Mouse (Mus musculus): ENCODE measurements around the gene 2900026A02Rik.
"Not testable (repeated sequence)": the region's sequence is repeated elsewhere in the genome, so short reads cannot be mapped to it uniquely, and the experiment has no call there.

Gene 2900026A02Rik

DNA sequence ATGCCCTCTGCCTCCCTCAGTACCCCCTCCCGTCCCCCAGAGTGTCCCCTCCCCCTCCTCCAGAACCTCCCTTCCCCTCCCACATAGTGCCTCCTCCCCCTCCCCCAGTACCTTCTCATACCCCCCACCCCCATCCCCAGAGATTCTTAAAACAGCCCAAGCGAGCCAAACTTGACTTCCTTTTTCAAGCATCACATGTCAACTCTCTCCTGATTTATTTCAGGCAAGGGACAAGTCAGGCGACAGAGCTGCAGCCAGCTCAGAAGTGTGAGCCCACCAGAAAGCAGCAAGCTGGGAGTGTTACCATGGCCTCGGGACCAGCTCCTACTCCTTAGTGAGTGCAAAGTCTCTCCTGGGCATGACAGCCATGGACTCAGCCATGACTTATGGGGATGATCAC lies 109.7 kb downstream of the 2900026A02Rik start:
- POLR2A ChIA-PET, result interaction anchor here in 3 of 4 experiments (0.6 to 0.9 kb wide), 6 partner anchors 11 to 1274 kb away, joined by 3 to 5 read pairs (median 3); no protein-coding TSS in a partner anchor
- CTCF ChIA-PET, result interaction anchor here in 3 of 4 experiments (0.7 to 1.9 kb wide), 6 partner anchors 12 to 115 kb away, joined by 3 to 10 read pairs (median 4); partner anchors contain the start of gene Tmem211 (in 1 of the 3)

DNA sequence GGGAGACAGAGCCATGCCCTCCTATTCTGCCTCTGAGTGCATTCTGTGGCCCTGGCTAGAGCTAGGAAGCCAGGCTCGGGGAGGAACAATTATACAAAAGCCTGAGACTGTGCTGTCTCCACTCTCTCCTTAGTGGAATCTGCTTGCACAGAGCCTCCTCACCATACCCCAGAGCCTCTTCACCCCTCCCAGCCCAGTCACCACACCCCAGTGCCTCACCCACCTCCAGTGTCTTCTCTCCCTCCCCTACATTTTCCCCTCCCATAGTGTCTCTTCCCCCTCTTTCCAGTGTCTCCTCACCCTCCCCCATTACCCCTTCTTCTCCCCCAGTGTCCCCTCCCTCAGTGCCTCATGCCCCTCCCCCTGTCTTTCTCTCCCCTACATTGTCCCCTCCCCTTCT lies 110.1 kb downstream of the 2900026A02Rik start:
- POLR2A ChIA-PET, result interaction anchor here in 2 of 4 experiments (0.6 to 0.9 kb wide), 4 partner anchors 44 to 1274 kb away, joined by 3 read pairs; no protein-coding TSS in a partner anchor
- CTCF ChIA-PET, result interaction anchor here in 3 of 4 experiments (0.6 to 1.9 kb wide), 6 partner anchors 11 to 116 kb away, joined by 3 to 9 read pairs (median 3); partner anchors contain the start of gene Tmem211 (in 1 of the 3)

DNA sequence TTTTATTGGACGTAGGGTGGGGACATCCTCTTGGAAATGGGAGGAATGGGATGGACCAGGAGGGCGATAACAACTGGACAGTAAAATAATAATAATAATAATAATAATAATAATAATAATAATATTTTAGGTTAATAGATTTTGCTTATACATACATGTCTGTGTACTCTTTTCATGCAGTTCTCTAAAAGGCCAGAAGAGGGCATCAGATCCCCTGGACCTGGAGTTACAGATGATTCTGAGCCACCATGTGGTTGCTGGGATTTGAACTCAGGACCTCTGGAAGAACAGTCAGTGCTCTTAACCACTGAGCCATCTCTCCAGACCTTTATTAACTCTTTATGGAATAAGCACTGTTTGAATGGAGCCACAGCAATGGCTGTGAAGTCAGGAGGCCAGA lies 111.4 kb downstream of the 2900026A02Rik start:
- CTCF ChIA-PET, result interaction anchor here (0.7 to 2.7 kb wide), 9 partner anchors 10 to 60 kb away, joined by 3 to 12 read pairs (median 4); no protein-coding TSS in a partner anchor
- POLR2A ChIA-PET, result not testable (repeated sequence)

DNA sequence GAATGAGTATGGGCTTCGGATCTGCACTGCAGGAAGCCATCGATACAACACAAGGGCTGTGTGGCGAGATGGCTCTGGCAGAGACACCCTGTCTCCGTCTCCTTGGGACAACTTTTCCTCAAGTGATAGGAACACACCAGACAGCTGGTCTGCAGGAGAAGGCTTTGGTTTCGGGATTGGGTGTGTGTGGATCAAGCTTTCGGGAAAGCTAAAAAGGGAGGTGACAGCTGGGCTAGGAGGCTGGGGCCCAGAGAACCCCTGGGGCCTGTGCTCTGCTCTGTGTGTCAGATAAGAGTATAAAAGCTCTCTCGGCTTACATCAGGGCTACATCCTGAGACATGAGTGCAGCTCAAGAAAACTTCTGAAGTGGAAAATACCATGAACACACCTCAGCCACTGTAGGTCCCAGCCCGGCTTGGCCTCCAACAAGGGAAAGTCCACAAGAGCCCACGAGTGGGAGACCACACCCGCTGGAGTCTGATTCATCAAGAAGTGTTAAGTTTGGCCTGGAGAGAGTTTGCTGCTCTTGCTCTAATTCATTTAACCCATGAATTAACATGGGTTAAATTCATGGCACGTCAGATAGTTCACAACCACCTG lies 112.8 kb downstream of the 2900026A02Rik start:
- CTCF ChIA-PET, result interaction anchor here (0.6 to 2.7 kb wide), 23 partner anchors 9 to 118 kb away, joined by 3 to 19 read pairs (median 4); partner anchors contain the start of gene Tmem211 (in 3 of the 4)
- POLR2A ChIA-PET, result interaction anchor here in 2 of 4 experiments (0.7 to 1.9 kb wide), 4 partner anchors 11 to 344 kb away, joined by 3 to 6 read pairs (median 4); no protein-coding TSS in a partner anchor

DNA sequence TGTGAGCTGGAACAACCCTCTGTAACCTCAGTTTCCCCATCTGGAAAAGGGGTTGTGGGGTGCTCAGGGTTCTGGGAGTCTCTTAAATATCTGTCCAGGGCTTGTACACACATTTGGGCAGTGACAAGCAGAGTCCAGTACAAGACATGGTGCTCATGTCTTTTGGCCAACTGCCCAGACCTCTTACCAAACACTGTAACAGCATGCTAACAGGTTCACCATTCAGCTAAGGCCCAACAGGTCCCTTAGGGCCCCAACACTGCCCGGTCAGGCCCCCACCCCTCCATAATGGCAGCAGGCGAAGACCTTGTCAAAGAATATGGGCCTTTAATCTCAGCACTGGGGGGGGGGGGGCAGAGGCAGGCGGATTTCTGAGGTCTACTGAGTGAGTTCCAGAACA lies 113.3 kb downstream of the 2900026A02Rik start:
- POLR2A ChIA-PET, result interaction anchor here in 2 of 4 experiments (0.8 to 1.9 kb wide), 5 partner anchors 12 to 62 kb away, joined by 3 to 6 read pairs (median 5); no protein-coding TSS in a partner anchor

DNA sequence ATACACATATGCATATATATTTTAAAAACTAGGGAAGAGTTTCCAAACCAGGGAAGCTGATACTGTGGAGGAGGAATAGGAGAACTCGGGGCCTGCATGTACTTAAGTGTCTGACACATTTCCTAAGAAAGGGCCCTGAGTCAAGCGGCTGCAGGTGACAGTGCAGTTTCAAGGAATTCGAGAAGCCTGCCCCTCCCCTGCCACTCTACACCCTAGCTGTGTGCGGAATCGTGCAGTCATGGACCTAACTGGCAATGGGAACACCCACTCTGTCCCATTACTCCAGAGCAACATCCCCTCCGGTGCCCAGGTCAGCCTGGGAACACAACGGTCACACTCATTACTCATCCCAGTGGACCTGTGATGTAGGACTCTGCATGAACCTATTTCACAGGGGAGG lies 114.4 kb downstream of the 2900026A02Rik start:
- ChIA-PET POLR2A (interaction anchor here in 1 of 4 experiments (1.7 to 1.9 kb wide), 2 partner anchors 48 to 63 kb away, joined by 5 to 6 read pairs; no protein-coding TSS in a partner anchor), CTCF (interaction anchor here in 3 of 4 experiments (0.7 to 2.5 kb wide), 10 partner anchors 34 to 208 kb away, joined by 3 to 19 read pairs (median 8); partner anchors contain the start of gene Tmem211 (in 2 of the 3))

More for the DNA sequence above, 113.3 kb downstream of the 2900026A02Rik start:
- CTCF ChIA-PET, result interaction anchor here (0.6 to 2.7 kb wide), 23 partner anchors 8 to 207 kb away, joined by 3 to 19 read pairs (median 5); partner anchors contain the start of gene Tmem211 (in 3 of the 4)

DNA sequence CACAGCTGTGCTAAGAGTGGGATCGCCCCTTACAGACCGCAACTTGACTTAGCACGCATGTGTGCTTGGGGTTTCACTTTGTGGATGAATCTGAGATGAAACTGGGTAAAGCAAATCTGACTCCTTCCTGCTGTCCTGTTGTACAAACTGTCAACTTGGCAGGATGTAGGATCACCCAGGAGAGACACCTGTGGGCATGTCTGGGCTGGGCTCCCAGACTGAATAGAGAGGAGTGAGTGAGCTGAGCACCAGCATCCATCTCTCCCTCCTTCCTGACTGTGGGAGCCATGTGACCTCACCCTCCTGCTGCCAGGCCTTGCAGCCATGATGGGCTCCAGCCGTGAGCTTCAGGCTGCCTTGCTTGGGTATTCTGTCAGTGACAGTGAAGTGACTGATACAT lies 115.6 kb downstream of the 2900026A02Rik start:
- CTCF ChIA-PET, result interaction anchor here in 2 of 4 experiments (0.9 to 1.6 kb wide), 4 partner anchors 50 to 69 kb away, joined by 3 to 5 read pairs (median 3); no protein-coding TSS in a partner anchor
- POLR2A ChIA-PET, result no interaction called here

DNA sequence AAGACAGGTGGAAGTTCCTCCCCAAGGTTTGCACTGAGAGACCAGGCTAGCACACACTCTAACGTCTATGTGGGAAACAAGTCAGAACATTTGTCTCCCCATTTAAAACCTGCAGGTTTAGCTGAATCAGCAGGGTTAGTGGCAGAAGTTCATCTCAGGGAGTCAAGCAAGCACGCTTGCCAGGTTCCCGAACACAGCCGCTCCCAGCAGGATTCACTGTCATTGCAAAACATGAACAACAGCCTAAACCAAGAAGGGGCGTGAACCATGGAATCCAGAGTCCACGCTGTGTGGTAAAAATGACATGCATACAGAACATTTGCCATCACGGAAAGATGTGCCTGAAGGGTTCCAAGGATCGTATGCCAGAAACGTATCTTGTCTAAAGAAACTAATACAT lies 116.0 kb downstream of the 2900026A02Rik start:
- POLR2A ChIA-PET, result interaction anchor here in 1 of 4 experiments (1.3 to 1.5 kb wide), 2 partner anchors 31 to 48 kb away, joined by 3 to 4 read pairs; no protein-coding TSS in a partner anchor
- CTCF ChIA-PET, result interaction anchor here in 3 of 4 experiments (0.6 to 11.1 kb wide), 11 partner anchors 11 to 205 kb away, joined by 3 to 196 read pairs (median 4); partner anchors contain the start of gene Sgsm1 (in 1 of the 3)

DNA sequence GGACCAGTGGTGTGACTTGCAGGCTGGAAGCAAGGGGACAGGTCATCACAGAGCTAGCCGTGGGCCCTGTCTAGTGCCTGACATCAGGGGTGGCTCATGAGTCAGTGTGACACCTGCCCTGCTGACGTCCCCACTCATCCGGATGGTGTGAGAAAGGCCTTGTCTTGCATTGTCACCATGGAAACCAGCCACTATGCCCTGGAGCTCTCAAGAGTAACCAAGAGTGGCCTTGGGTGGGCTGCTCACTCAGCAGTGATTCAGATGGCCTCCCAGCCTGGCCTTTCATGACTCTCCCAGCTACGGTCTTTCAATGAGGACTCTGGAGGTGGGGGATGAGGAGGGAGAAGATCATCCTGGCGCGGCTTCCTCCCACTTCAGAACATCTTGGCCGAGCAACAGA lies 118.6 kb downstream of the 2900026A02Rik start:
- ChIA-PET POLR2A (interaction anchor here in 2 of 4 experiments (0.6 to 1.3 kb wide), 2 partner anchors 51 to 526 kb away, joined by 3 to 4 read pairs; partner anchors contain the start of gene Sez6l (in 1 of the 2)), CTCF (interaction anchor here in 3 of 4 experiments (0.5 to 11.1 kb wide), 6 partner anchors 52 to 1254 kb away, joined by 3 to 196 read pairs (median 7); partner anchors contain the start of gene Tmem211 (in 1 of the 3))

DNA sequence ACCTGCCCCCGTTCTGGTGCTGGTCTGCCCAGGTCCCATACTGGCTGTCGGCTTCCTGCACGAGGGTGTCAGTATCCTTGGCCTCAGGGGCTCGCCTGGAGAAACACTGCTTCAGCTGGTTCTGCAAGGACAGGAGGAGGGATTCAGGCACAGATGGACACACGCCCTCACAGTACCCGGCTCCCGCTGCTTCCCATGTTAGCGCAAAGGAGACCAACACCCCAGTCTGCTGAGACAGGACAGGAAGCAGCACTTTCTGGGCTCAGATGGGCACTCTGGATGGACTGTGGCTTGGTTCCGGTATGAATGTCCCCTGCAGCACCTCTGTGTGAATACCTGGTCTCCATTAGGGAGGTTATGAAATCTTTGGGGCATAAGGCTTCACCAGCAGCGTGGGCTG lies 119.6 kb downstream of the 2900026A02Rik start:
- ChIA-PET CTCF (interaction anchor here (0.8 to 11.1 kb wide), 7 partner anchors 54 to 125 kb away, joined by 3 to 196 read pairs (median 43); partner anchors contain the start of gene Tmem211 (in 2 of the 4)), POLR2A (interaction anchor here in 1 of 4 experiments (2.8 kb wide), 1 partner anchor 68 kb away, joined by 9 read pairs; no protein-coding TSS in a partner anchor)

DNA sequence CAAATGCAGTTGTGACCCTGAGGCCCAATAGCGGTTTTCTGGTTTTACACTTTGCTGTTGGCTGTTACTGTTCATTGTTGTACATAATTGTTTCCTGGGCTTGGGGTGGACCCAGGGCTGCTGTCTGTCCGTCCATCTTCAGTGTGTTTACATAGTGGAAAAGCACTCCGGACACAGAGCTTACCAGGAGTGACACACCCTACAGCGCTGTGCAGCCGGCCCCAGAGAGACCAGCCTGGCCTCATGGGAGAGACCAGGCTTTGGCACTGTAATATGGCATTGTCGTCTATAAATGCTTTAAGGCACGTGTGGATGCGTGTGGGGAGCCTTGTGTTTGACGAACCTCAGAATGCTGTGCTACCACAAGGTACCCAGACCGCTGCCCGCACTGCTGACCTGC lies 120.6 kb downstream of the 2900026A02Rik start:
- ChIA-PET CTCF (interaction anchor here (0.7 to 11.1 kb wide), 22 partner anchors 9 to 624 kb away, joined by 3 to 196 read pairs (median 20); partner anchors contain the start of genes Tmem211 (in 2 of the 4), 1700069L16Rik (in 1 of the 4) and Sgsm1 (in 1 of the 4)), POLR2A (interaction anchor here in 1 of 4 experiments (1.9 to 2.9 kb wide), 3 partner anchors 55 to 126 kb away, joined by 9 to 13 read pairs (median 10); partner anchors contain the start of gene Tmem211)

DNA sequence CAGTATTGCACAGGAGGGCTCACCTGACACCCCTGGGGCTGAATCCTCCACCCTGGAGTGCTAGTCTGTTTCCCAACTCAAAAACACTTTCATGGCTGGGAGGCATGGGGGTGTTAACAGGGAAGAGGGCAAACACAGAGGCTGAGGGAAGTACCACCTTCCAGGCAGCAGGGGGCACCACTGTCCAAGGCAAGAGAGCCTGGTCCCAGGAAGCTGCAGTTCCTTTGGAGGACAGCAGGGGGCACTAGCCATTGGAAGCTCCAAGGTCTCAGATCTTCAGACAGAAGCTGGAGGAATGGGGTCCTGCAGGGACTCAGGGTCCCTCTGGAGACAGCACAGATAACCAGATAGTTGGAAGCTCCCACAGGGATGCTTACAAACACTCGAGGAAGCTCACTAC lies 121.5 kb downstream of the 2900026A02Rik start:
- ChIA-PET CTCF (interaction anchor here (0.5 to 11.1 kb wide), 122 partner anchors 8 to 1670 kb away, joined by 3 to 196 read pairs (median 4); partner anchors contain the start of genes Tmem211 (in 4 of the 4), Crybb3 (in 2 of the 4), 1700069L16Rik (in 1 of the 4) and Sgsm1 (in 1 of the 4)), POLR2A (interaction anchor here in 3 of 4 experiments (0.8 to 2.9 kb wide), 11 partner anchors 17 to 127 kb away, joined by 3 to 13 read pairs (median 4); partner anchors contain the start of gene Tmem211 (in 1 of the 3))

DNA sequence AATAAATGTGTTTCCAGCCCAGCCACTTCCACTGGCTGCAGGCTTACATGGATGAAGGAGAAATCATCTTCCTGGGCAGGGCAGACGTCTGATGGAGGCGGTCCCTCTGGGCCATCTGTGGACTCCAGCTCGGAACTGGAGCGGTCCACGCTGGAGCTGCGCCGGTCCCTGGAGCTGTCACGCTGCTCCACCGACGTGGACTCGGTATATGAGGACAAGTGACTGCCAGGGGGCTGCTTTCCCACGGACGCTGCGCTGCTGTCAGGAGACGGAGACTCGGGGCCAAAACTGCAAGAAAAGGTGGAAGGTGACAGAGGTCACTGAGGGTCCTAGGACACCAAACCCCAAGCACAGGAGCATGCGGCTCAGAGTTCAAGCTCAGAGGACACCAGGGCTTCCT lies 123.5 kb downstream of the 2900026A02Rik start:
- ChIA-PET CTCF (interaction anchor here (0.7 to 11.1 kb wide), 12 partner anchors 19 to 249 kb away, joined by 3 to 196 read pairs (median 7); partner anchors contain the start of gene Tmem211 (in 1 of the 4)), POLR2A (interaction anchor here in 2 of 4 experiments (0.6 to 2.9 kb wide), 2 partner anchors 12 to 58 kb away, joined by 3 to 13 read pairs; no protein-coding TSS in a partner anchor)

DNA sequence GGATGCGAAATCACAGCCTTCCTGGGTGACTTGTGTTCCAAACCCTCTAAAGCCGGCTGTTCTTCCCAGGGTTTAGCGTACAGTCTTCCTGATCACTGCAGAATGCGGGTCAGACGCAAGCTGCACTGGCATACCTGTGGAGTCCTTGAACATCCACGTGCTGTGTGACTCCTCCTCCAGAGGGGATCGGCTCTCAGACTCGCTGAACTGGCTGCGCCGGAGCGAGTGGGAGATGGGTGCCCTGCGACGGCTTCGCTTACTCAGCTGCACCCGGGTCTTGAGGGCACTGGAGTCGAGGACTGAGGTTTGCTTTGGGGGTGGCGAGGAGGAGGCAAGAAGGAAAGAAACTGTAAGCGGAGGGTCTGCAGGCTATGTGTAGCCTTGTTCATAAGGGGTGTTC lies 125.6 kb downstream of the 2900026A02Rik start:
- ChIA-PET POLR2A (interaction anchor here in 1 of 4 experiments (2.0 kb wide), 1 partner anchor 11 kb away, joined by 4 read pairs; no protein-coding TSS in a partner anchor), CTCF (interaction anchor here in 3 of 4 experiments (0.6 to 11.1 kb wide), 4 partner anchors 12 to 1910 kb away, joined by 3 to 196 read pairs (median 3); no protein-coding TSS in a partner anchor)

DNA sequence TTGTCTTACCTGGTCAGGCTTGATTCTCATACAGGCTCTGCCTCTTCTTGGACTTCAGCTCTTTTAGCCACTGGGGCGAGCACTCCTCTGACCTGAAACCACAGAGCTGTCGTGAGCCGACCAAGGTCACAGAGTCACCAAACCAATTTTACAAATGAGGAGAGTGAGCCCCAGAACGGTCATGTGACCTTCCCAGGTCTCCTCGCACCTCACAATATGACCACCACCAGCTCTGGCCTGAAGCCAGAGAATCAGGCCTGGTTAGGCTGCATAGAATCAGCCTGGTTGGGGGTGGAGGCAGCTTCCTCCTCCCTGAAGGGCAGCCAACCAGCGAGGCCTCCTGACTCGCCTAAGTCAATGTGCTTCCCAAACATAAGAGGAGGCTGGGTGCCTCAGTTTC lies 128.6 kb downstream of the 2900026A02Rik start:
- POLR2A ChIA-PET, result interaction anchor here in 1 of 4 experiments (1.1 kb wide), 1 partner anchor 9 kb away, joined by 6 read pairs; no protein-coding TSS in a partner anchor

DNA sequence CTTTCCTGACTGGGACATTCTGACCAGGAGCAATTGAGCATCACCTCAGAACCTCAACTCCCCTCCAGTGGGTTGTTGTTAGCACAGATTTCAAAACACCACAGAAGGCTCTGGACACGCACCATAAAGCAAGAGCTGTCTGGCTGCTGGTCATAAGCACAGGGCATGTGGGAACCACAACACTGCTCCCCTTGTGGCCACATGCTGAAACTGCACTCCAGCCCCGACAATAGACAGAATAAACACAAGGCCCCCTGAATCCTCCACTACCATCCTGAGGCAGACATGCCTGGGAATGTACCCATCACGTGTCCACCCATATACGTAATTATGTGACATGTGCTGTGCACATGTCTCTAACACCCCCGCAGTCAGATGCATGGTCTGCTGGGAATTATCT lies 129.9 kb downstream of the 2900026A02Rik start:
- CTCF ChIA-PET, result interaction anchor here (0.5 to 3.4 kb wide), 29 partner anchors 8 to 691 kb away, joined by 3 to 25 read pairs (median 4); partner anchors contain the start of gene Tmem211 (in 1 of the 4)

More for the DNA sequence above, 128.6 kb downstream of the 2900026A02Rik start:
- CTCF ChIA-PET, result interaction anchor here (0.6 to 3.4 kb wide), 11 partner anchors 13 to 134 kb away, joined by 3 to 18 read pairs (median 3); partner anchors contain the start of gene Tmem211 (in 2 of the 4)

DNA sequence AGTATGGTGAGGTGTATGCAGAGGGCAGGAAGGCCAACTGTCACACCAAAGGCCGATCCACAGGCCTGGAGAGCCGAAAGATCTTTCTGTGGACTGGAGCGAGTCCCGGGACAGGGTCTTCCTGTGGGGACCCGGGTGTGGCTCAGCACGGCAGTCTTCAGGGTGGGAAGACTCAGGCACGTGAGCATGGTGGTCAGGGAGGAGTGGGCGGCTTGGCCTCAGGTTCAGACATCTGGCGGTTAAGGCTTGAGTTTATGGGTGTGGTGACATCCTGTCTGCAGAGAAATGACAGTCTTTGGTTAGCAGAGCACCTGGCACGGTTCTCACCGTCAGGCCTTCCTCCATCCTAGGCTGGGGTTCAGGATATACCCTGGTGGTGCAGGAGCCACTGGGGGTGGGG lies 130.3 kb downstream of the 2900026A02Rik start:
- ChIA-PET POLR2A (interaction anchor here in 2 of 4 experiments (0.9 to 1.5 kb wide), 4 partner anchors 8 to 129 kb away, joined by 3 to 4 read pairs (median 3); no protein-coding TSS in a partner anchor), CTCF (interaction anchor here (0.5 to 3.4 kb wide), 26 partner anchors 8 to 691 kb away, joined by 3 to 25 read pairs (median 4); partner anchors contain the start of gene Tmem211 (in 1 of the 4))

More for the DNA sequence above, 129.9 kb downstream of the 2900026A02Rik start:
- POLR2A ChIA-PET, result interaction anchor here in 2 of 4 experiments (0.5 to 1.5 kb wide), 5 partner anchors 8 to 367 kb away, joined by 3 to 4 read pairs (median 3); no protein-coding TSS in a partner anchor
